Mouse (Mus musculus): ENCODE data around the gene Dpysl5.
"Not testable (repeated sequence)": the region's sequence is repeated elsewhere in the genome, so short reads cannot be mapped to it uniquely, and the experiment has no call there.

The Dpysl5 gene

GRCm38 (mm10) chr5:30711147-30712001, at the start of gene Dpysl5:
TSS of gene Dpysl5 (plus strand) at chr5:30711564.
- no peak for DNase-seq (ENCODE audit: low spot score)

- no peak for DNase-seq (ENCODE audit: low spot score)
Measured at GRCm38 (mm10) chr5:30665360-30665759, 46.0 kb upstream of the Dpysl5 start.

DNA sequence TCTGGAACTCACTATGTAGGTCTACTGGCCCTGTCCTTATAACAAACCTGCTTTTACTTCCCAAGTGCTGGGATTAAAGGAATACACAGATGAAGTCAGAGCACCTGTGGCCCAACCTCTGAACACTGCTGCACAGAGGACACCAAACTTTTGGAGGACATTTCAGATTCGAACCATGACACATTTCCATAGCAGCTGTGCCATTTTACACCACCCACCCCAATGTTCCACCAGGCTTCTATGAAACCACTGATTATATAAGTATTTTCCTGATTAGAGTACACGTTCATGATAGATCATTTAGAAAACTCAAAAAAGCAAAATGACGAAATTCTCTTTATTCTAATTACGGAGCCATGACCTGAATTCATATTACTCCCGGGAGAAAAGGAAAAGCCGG, 45.4 kb upstream of the Dpysl5 start:
- DNase-seq (ENCODE audit: low spot score), result no peak

- DNase-seq (ENCODE audit: low spot score), result peak; percentile 76
Measured at GRCm38 (mm10) chr5:30666391-30667195, 44.8 kb upstream of the Dpysl5 start, which contains the start of gene Cenpa. TSS of gene Cenpa (plus strand) at chr5:30666777.

DNA sequence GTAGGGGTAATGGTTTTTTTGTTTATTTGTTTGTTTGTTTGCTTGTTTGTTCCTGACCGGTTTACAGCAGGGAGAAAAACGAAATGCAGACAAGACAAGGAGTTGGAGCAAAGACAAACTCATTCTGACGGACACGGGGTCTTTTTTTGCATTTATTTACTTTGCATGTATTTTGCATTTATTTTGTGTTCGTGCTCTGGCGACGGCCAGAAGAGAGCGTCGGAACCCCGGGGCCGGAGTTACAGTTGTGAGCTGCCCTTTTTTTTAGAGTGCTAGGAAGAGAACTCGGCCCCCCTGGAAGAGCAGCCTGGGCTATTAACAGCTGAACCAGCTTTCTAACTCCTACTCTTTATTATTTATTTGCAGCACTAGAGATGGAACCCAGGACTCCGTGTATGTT, 44.1 kb upstream of the Dpysl5 start:
- no peak for DNase-seq (ENCODE audit: low spot score)

GRCm38 (mm10) chr5:30667686-30668085, 43.7 kb upstream of the Dpysl5 start:
- no peak for DNase-seq (ENCODE audit: low spot score)

DNA sequence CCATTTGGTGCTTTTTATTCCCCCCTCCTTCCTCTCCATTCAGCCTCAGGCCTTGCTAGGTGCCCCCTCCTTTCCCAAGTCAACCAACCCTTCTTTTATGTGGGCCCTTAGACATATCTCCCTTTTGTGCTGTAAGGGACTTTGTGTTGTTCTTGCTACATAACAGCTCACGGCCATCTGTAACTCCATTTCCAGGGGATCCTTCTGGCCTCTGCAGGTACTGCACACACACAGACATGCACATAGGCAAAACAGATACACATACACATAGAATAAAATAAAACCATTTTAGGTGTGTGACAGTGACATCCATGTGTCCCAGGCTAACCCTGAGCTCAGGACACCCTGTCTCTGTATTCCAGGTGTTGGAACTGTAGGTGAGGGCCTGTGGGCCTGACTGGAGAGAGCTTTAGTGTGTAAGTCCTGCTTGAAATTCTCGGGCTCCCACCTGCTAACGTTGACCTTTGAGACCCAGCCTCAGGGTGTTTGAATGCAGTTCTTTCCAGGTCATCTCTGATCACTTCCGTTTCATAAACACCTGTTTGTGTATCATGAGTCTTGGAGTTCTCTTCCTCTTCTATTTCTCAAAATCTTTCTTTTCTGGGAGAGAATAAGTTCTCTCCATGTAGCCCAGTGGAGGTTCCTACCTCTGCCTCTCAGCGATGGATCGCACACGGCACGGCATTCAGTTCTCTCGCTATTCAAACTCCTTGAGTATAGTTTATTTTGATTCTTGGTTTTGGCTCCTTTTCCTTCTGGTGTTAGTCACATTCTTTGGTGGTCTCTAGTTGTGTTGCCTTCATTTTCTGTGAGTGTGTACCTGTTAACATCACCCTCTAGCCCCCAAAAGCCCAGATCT, 42.5 kb upstream of the Dpysl5 start:
- DNase-seq (ENCODE audit: low spot score), result no peak

GRCm38 (mm10) chr5:30669496-30669830, 41.9 kb upstream of the Dpysl5 start:
- no peak for DNase-seq (ENCODE audit: low spot score)

DNA sequence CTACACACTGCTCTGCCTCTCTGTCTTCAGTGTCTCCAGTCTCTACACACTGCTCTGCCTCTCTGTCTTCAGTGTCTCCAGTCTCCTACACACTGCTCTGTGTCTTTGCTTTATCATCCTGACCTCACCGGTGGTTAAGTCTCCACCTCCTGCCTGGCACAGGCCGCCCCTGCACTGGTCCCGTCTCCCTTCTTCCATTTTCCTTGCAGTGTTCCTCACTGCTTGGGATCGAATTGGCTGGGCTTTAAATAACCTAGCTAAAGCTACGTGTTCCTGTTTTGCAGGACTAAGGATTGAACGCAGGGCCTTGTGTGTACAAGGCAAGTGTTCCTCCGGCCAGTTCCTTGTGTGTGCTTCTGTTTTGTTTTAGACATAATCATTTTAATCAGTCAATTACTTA, 41.3 kb upstream of the Dpysl5 start:
- DNase-seq (ENCODE audit: low spot score), result no peak

DNA sequence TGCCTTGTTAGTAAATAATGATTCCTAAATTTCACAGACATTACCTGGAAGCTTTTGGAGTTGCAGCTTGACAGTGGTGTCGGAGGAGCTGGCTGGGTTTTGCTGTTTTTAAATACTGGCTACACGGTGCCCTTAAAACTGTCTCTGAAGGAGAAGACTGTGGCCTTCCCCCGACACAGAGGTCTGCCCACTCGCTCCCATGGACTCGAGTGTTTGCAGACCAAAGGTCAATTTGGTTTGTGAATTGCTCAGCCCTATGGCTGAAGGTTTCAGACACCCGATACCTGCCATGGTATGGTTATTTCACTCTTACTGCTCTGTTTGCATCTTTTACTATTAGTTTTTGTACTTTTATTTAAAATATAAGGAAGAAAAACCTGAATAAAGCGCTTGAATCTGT, 37.4 kb upstream of the Dpysl5 start:
- DNase-seq (ENCODE audit: low spot score), result no peak

DNA sequence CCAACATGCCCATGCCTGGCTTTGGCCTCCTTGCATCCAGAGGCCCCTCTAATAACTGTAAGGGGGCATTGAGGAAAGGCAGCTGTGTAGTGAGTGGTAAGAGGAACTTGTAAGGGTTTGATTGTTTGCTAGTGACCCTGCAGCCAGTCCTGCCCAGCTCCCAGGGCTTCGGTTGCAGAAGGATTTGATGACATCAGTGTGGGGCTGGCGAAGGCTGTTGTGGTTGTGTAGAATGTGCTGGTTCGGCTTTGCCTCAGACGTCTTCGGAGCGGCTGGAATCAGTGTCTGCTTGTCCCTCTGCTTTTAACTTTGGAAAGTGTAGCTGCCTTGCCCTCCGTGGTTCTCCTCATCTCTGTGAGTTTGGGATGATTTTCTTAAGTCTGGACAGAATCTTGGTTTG, 34.6 kb upstream of the Dpysl5 start:
- no peak for DNase-seq (ENCODE audit: low spot score)

DNA sequence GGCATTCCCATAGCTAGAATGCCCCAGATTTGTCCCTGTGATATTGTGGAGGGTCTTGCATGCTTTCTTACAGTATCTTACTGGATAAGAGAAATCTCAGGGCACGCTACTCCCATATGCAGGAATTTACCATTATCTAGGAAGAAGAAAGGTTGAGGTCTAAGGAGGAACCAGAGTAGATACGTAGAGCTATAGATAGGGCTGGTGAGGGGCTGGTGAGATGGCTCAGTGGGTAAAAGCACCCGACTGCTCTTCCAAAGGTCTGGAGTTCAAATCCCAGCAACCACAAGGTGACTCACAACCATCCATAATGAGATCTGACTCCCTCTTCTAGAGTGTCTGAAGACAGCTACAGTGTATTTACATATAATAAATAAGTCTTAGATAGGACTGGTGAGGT, 33.3 kb upstream of the Dpysl5 start:
- DNase-seq (ENCODE audit: low spot score), result not testable (repeated sequence)

- DNase-seq (ENCODE audit: low spot score), result no peak
Measured at GRCm38 (mm10) chr5:30678722-30679296, 32.6 kb upstream of the Dpysl5 start.

- no peak for DNase-seq (ENCODE audit: low spot score)
Measured at GRCm38 (mm10) chr5:30679593-30679992, 31.8 kb upstream of the Dpysl5 start.

- no peak for DNase-seq (ENCODE audit: low spot score)
Measured at GRCm38 (mm10) chr5:30681970-30682369, 29.4 kb upstream of the Dpysl5 start.

GRCm38 (mm10) chr5:30682967-30683600, 28.3 kb upstream of the Dpysl5 start:
- no peak for DNase-seq (ENCODE audit: low spot score)

DNA sequence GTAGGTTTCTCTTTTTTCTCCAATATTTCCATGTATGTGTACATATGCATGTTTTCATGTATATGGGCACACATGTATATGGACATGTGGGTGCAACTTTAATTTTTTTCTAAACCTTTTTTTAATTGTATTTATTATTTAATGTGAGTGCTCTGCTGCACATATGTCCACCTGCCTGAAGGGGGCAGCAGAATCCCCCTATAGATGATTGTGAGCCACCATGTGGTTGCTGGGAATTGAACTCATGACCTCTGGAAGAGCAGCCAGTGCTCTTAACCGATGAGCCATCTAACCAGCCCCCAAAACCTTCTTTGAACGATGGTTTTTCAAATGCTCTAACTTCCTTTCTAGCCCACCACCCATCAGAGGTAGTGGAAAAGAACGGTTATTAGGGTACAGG, 27.4 kb upstream of the Dpysl5 start:
- DNase-seq (ENCODE audit: low spot score), result no peak

DNA sequence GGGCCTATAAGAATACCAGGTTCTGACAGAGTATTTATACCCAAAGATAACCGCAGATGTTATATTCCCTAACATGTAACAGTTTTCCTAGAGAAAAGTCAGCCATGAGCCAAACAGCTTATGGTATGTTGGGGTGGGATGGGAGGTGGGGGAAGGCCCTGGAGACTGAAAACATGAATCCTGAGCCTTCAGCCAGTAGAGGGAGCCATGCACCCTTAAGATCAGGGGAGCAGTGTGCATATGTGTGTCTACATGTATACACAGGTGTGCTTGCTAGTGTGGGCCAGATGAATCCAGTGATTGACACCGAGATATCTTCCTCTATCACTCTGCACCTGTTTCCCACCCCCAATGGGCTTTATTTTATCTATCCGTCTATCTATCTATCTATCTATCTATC, 24.6 kb upstream of the Dpysl5 start:
- no peak for DNase-seq (ENCODE audit: low spot score)

GRCm38 (mm10) chr5:30700361-30701000, 10.9 kb upstream of the Dpysl5 start:
- DNase-seq (ENCODE audit: low spot score), result no peak

GRCm38 (mm10) chr5:30701373-30701772, 10.0 kb upstream of the Dpysl5 start:
- DNase-seq (ENCODE audit: low spot score), result not testable (repeated sequence)

DNA sequence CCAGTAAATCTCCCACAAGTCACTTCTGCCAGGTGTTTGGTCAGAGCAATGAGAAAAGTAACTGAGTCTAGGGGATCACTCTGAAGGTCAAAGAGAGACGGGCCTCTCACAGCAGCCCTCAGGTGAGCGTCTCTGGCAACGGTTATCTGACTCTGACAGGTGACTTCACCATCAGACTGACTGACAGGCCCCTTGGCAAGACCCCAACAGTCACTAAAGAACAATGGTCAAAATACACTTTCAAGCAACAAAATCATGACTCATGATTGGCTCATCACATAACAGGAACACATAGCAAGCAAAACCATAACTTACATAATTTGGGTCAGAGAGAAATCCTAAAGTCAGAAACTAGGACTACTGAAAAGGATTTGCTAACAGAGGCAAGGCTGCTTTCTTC, 9.5 kb upstream of the Dpysl5 start:
- no peak for DNase-seq (ENCODE audit: low spot score)

Measured in spleen, adult 12 weeks (tissue).